Mouse (Mus musculus) olfactory bulb, adult 2 months (tissue): ENCODE data around the gene Kirrel2.

ENCODE experiments used
- CTCF ChIP-seq: fragments of 200-500 bp; IDR thresholded peaks from 2 replicates; pipeline ENCODE4 v1.5.1; 2012; ENCODE audit warnings: low read depth, mild to moderate bottlenecking, low read length, moderate library complexity; ENCODE audit not compliant: insufficient read depth
- POLR2A ChIP-seq: fragments of 200-500 bp; IDR thresholded peaks from 2 replicates; pipeline ENCODE4 v1.6.1; 2012; ENCODE audit warnings: mild to moderate bottlenecking, low read depth, low read length, moderate library complexity; ENCODE audit not compliant: insufficient read depth

DNA sequence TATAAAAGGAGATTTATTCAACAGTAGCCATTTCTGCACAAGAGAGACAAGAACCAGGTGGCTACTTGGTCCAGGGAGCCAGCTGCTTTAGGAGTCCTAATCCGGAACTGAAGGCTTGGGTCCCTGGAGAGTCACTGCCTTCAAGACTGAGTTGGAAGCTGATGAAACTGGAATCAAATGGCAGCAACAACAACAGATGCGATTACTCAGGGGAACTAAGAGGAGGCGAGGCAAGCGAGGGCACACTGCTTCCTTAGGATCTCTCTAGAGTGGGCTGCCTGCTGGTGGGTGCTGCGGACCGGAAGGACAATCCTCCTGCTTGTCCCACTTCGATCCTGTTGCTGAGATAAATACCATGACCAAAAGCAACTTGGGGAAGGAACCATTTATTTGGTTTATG, 57.8 kb downstream of the Kirrel2 start:
- TF ChIP-seq CTCF, result no peak
- TF ChIP-seq POLR2A, result no peak
